Mouse (Mus musculus) cerebellum, postnatal 36 days (tissue): Measurements from ENCODE around the gene Pcdh15.

Experiments used
- DNase-seq, 2 experiments: peaks; one replicate each; pipeline ENCODE4 v3.0.0; 2021 to 2022; ENCODE audit warnings: mixed read lengths in 2 of 2

Pcdh15 gene

GRCm38 (mm10) chr10:74023091-74023490 is 923.9 kb downstream of the Pcdh15 start:
- DNase-seq, result peak; percentile 34 to 49

DNA sequence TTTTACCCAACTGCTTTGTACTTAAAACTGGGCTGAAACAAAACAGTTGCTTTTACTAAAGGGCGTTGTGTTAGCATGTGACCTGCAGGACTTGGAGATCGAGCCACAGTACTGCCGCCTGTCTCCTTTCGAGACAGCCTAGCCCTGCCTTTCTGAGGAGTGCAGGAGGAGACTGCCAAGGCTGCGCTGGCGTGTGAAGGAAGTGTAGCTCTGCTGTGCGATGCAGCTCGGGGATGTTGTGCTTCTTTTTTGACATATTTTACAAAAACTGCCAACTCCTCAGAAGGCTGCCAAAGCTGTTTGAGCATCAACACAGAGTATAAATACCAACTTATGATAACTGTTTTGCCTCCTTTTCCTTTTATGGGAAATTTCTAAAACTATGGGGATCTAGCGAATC is 953.9 kb downstream of the Pcdh15 start:
- peak; percentile 3 for DNase-seq

DNA sequence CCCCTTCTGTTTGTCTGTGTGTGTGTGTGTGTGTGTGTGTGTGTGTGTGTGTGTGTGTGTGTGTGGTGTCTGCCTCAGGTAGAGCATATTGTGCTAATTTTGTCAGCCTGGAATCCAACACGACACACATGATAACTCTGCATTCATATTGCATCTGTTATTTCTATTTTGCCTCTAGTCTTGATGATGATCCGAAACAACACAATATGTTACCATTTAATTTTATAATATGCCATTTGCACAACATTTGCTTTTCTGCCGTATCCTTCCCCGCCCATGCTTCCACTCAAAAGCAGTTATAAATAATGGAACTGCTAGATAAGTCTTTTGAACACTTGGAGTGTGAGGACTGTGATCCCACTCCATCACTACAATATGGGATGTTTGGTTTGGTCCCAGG is 987.5 kb downstream of the Pcdh15 start:
- no peak for DNase-seq

DNA sequence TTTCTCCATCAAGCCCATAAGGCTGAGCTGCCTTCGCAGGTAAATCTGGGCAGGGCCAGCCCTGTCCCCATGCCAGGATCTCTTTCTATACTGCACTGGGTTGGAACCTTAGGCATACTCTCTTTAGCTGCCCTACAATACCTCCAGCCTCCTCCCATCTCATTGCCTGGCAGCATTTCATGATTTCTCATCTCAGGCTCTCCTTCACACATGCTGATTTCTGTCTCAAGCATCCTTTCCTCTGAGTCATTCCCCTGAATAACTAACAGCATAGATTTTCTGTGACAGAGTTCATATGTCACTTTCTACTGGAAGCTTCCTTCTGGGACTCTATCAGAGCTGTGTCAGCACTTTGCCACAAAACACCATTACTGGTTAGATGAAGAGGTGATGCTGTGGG is 999.2 kb downstream of the Pcdh15 start:
- DNase-seq, result no peak

DNA sequence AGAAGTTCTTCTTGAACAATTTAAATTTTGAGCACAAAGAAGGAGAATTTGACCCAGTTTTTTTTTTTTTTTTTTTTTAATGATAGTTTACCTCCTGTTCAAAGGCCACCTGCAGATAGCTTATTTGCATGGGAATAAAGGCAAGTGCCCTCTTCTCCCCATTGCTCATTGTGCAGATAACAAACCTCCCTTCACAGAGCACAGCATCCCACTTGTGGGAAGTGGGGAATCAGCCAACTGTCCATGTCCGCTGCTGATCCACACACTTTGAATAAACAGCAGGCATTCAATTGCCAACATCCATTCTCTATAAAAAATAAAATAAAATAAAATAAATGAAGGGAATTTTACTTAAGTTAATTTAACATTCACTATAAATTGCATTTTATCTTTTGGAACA is 1015.0 kb downstream of the Pcdh15 start:
- DNase-seq, result no peak

DNA sequence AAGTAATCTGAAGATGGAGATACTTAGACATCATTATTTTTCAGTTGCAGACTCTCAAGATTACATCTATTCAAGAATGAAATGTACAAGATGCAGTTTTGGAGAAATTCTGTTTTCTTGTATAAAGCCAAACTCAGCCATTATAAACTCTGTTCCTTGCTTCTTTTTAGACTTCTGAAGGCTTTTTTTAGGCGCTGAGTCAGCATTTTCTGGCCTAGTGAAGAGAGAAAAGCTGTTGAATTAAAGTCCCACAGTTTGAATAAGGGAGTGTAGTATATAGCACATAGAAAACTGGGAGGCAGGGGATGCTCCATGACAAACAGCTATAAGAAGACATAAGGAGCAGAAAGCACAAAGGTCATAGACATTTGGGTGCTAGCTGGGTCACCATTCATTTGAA is 1017.7 kb downstream of the Pcdh15 start:
- DNase-seq, result no peak

- no peak for DNase-seq
Measured at GRCm38 (mm10) chr10:74123421-74123820, 1024.3 kb downstream of the Pcdh15 start.

- DNase-seq, result no peak
Measured at GRCm38 (mm10) chr10:74129192-74129591, 1030.0 kb downstream of the Pcdh15 start.

DNA sequence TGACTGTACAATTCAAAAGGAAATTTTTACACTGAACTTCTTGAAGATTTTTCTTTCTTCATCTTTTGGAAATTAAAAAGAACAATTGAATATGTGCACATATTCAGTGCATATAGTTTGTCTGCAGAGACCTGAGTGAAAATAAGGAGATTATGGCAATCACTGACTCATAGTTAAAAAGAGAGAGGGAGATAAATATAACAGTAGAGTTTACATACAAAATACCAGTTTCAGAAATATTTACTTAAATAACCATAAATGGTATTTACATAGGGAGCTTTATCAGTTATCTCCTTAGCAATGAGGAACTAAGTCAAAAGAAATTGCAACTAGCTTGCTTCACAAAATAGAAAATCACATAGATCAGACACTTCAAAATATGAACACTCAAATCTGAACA is 1030.5 kb downstream of the Pcdh15 start:
- DNase-seq, result no peak

GRCm38 (mm10) chr10:74130805-74131204 is 1031.7 kb downstream of the Pcdh15 start:
- DNase-seq, result no peak

DNA sequence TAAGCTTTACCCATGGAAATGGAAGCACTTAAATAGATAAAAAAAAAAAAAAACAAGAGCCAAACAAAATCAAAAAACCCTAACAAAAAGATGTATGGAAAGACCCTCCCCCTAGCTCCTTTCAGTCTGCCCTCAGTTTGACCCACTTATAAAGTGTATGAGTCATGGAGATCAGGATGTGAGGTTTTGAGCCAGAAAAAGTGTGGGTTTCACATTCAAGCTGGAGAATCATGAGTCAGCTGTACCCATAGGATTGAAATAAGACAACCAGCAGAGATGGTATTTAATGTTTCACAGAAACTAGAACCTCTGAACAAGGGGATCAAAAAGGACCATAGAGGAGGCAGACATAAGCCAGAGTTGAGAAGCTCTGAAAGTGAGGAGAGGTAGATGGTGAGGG is 1048.8 kb downstream of the Pcdh15 start:
- DNase-seq, result no peak

- DNase-seq, result no peak
Measured at GRCm38 (mm10) chr10:74181921-74182320, 1082.8 kb downstream of the Pcdh15 start.

- peak; percentile 5 to 35 for DNase-seq
Measured at GRCm38 (mm10) chr10:74203650-74204049, 1104.5 kb downstream of the Pcdh15 start.

DNA sequence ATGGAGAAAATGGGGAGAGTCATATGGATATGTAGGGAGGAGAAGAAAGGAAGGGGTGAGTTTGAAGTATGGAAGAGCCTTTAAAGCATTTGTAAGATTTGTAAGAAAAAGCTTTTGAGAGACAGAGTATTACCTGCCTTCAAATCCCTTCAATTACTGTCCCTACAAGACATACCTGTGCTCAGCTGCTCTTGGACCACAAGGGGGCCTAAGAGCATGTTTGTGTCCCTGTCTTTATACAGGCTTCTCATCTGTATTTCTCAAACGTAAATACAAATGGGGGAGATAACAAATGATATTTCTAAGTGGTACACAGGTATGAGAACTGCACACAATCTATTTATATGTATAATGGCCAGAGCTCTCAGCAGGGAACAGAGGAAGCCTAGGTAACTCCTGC is 1118.1 kb downstream of the Pcdh15 start:
- DNase-seq, result no peak

- DNase-seq, result no peak
Measured at GRCm38 (mm10) chr10:74220439-74220838, 1121.3 kb downstream of the Pcdh15 start.

- no peak for DNase-seq
Measured at GRCm38 (mm10) chr10:74257716-74258446, 1158.7 kb downstream of the Pcdh15 start.

- no peak for DNase-seq
Measured at GRCm38 (mm10) chr10:74258639-74259038, 1159.5 kb downstream of the Pcdh15 start.

DNA sequence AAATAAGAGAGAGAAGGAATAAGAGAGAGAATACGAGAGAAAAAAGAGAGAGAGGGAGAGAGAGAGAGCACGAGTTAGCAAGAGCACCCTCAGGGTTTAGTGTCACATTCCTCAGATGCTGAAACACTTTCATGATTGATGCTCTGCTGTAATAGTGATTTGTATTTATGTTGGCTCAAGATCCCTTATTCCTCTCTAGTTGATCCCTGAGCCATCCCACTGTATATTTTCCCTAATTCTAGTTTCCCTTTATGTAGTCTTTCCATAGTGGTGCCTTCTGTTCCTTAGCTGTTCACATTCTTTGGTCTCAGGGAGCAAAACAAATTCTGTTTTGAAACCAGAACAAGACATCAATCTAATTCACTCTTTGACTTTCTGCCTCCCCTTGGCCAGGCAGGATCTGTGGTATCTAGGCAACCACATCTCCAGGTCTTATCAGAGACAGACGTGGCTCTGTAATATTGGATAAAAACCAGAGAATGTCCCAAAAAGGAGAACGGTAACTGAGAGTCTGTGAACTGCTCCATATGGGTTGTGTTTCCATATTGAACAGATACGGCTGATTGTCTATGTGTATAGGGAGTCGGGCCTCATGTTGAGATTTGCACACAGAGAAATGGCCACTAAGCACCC is 1170.6 kb downstream of the Pcdh15 start:
- no peak for DNase-seq

DNA sequence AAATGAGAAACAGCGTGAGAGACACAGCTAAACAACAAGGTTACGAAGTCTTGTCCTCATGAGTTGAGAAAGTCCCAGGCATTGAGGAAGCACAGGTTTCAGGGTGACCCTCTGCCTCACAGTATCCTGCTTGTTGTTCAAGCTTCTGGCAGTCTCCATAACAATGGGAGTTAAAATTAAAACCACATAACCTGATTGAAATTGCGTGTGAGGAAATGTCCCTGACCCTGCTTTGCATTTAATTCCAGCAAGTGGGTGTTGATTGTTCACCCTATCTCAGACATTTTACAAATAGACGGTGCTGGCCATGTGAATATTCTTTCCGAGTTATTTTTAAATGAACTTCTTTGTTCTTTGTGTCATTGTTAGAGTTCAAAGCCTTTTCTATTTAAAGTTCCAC is 1171.8 kb downstream of the Pcdh15 start:
- DNase-seq, result no peak

- no peak for DNase-seq
Measured at GRCm38 (mm10) chr10:74304120-74304519, 1205.0 kb downstream of the Pcdh15 start.

GRCm38 (mm10) chr10:74305439-74306158 is 1206.5 kb downstream of the Pcdh15 start:
- no peak for DNase-seq

DNA sequence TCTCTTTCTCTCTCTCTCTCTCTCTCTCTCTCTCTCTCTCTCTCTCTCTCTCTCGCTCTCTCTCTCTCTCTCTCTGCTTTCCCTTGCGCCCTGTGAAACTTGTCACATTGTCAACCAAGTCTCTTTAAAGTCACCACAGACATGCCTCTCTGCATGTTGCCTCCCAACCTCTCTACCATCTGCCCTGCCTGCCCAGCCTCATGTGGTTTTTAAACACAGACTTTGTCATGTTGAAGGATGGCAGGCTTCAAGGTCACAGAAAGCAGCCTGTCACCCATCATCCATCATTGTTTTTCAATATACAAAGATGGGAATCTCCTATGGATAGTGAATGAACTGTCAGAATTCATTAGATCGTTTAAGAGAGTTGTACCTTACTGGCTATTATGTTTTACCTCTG is 1207.9 kb downstream of the Pcdh15 start:
- DNase-seq, result no peak

GRCm38 (mm10) chr10:74316091-74316490 is 1216.9 kb downstream of the Pcdh15 start:
- DNase-seq, result no peak

DNA sequence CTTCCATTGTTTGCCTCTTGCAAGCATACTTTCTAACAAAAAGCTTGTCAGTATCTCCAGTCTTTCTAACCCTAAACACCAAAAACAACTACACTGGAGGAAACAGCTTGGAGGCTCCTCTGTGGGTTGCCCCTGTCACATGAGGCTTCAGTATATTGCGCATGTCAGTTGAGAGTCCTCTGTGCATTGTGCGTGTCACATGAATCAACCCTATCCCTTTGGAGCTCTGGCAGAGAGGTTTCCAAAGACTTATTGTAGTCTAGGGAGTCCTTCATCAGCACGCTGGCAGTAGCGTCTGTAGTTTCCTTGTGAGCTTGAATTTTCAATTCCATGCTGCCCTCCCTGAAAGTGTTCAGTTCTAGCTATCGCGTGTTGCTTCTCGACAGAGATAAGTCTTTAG is 1236.3 kb downstream of the Pcdh15 start:
- DNase-seq, result no peak
